Mouse (Mus musculus): ENCODE measurements around the gene Vmn1r142. TPM values are rescaled to one million over a fixed set of nuclear protein-coding genes. Genes with fewer than 3 reads are reported as not detected.

Gene Vmn1r142
- not detected in 2 replicates for polyA plus RNA-seq (2021; fragmentation: Nextera tagmentation)
- long read RNA-seq, experiment 1, result 0 reads
- long read RNA-seq, experiment 2, result 0 reads

DNA sequence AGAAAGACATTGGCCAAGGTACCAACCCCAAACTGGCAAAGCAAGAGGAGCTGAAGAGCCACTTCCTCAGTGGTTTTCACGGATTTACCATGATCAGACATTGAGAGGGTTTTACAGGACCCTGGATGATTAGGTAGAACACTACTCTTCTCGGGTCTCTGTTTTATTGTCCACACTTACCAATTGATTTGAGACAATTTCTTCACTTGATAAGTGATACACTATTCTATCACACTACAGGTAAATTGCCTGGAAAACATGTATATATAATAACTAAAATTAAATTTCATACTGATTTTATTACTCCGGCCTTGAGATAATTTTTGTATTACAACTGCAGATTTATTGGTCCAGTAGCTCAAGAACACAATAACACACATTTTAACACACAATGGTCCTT lies at the start of gene Vmn1r142:
Gene Vmn1r142 (minus strand): TSS at position 101 of the 400 bp plus-strand sequence.

DNA sequence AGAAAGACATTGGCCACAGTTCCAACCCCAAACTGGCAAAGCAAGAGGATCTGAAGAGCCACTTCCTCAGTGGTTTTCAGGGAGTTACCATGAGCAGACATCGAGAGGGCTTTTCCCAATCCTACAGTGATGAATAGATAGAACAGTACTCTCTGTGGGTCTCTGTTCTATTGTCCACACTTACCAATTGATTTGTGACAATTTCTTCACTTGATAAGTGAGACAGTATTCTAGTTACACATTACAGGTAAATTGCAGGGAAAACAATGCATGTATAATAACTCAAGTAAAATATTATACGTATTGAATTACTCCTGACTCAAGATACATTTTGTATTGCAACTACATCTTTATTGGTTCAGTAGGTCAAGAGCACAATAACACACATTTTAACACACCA lies 37.3 kb upstream of the Vmn1r142 start, which contains the start of gene Gm8653:
Gene Gm8653 (minus strand): TSS at position 101 of the 400 bp plus-strand sequence.

DNA sequence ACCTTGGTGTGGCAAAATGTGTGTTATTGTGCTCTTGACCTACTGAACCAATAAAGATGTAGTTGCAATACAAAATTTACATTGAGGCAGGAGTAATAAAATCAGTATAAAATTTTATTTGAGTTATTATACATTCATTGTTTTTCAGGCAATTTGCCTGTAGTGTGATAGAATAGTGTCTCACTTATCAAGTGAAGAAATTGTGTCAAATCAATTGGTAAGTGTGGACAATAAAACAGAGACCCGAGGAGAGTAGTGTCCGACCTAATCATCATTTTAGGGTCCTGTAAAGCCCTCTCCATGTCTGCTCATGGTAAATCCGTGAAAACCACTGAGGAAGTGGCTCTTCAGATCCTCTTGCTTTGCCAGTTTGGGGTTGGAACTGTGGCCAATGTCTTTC lies 25.2 kb upstream of the Vmn1r142 start, which contains the start of gene Vmn1r143:
Gene Vmn1r143 (plus strand): TSS at position 301 of the 400 bp plus-strand sequence.

DNA sequence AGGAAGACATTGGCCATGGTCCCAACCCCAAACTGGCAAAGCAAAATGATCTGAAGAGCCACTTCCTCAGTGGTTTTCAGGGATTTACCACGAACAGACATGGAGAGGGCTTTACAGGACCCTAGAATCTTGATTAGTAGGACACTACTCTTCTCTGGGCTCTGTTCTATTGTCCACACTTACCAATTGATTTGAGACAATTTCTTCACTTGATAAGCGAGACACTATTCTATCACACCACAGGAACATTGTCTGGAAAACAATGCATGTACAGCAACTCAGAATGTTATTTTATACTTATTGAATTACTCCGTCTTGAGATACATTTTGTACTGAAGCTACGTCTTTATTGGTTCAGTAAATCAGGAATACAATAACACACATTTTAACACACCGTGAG lies 29.2 kb downstream of the Vmn1r142 start, which contains the start of gene Gm10666:
Gene Gm10666 (minus strand): TSS at position 101 of the 400 bp plus-strand sequence.

DNA sequence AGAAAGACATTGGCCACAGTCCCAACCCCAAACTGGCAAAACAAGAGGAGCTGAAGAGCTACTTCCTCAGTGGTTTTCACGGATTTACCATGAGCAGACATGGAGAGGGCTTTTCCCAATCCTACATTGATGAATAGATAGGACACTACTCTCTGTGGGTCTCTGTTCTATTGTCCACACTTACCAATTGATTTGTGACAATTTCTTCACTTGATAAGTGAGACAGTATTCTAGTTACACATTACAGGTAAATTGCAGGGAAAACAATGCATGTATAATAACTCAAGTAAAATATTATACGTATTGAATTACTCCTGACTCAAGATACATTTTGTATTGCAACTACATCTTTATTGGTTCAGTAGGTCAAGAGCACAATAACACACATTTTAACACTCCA lies 45.7 kb downstream of the Vmn1r142 start, which contains the start of gene Gm16451:
Gene Gm16451 (minus strand): TSS at position 101 of the 400 bp plus-strand sequence.

Other genes starting within 250 kb of the Vmn1r142 start
- gene Gm5891, start 242.7 kb downstream of the Vmn1r142 start, polyA plus RNA-seq (2021; fragmentation: Nextera tagmentation), result not detected in 2 replicates
- gene Vmn1r137, start 169.4 kb downstream of the Vmn1r142 start, polyA plus RNA-seq (2021; fragmentation: Nextera tagmentation), result not detected in 2 replicates
- not detected in 2 replicates for gene Vmn1r138, start 135.1 kb downstream of the Vmn1r142 start, polyA plus RNA-seq (2021; fragmentation: Nextera tagmentation)
- gene Gm6176, start 107.7 kb downstream of the Vmn1r142 start, polyA plus RNA-seq (2021; fragmentation: Nextera tagmentation), result not detected in 2 replicates
- not detected in 2 replicates for gene Vmn1r139, start 95.0 kb downstream of the Vmn1r142 start, polyA plus RNA-seq (2021; fragmentation: Nextera tagmentation)
- not detected in 2 replicates for gene Gm16451, start 45.8 kb downstream of the Vmn1r142 start, polyA plus RNA-seq (2021; fragmentation: Nextera tagmentation)
- not detected in 2 replicates for gene Gm10666, start 29.3 kb downstream of the Vmn1r142 start, polyA plus RNA-seq (2021; fragmentation: Nextera tagmentation)
- gene Vmn1r143, start 25.3 kb upstream of the Vmn1r142 start, polyA plus RNA-seq (2021; fragmentation: Nextera tagmentation), result not detected in 2 replicates
- not detected in 2 replicates for gene Gm8653, start 37.2 kb upstream of the Vmn1r142 start, polyA plus RNA-seq (2021; fragmentation: Nextera tagmentation)
- gene Gm8453, start 65.4 kb upstream of the Vmn1r142 start, polyA plus RNA-seq (2021; fragmentation: Nextera tagmentation), result not detected in 2 replicates
- gene Gm4187, start 165.7 kb upstream of the Vmn1r142 start, polyA plus RNA-seq (2021; fragmentation: Nextera tagmentation), result not detected in 2 replicates
- gene Gm8660, start 207.0 kb upstream of the Vmn1r142 start, polyA plus RNA-seq (2021; fragmentation: Nextera tagmentation), result not detected in 2 replicates
- gene Vmn1r148, start 249.5 kb upstream of the Vmn1r142 start, polyA plus RNA-seq (2021; fragmentation: Nextera tagmentation), result not detected in 2 replicates

Measured in left cerebral cortex, adult 6 months (tissue).